Comparison of ENCODE assay signal across 20 mouse cellular contexts in genomic region chr7:4674114-4674731, GRCm38 (mm10). TPM values are rescaled to one million over a fixed set of nuclear protein-coding genes. Genes with fewer than 3 reads are reported as not detected.
DNase-seq lines count a peak whose midpoint lies in the region; ATAC-seq and TF ChIP-seq lines count a peak whose summit lies in the region.
"Had no signal": no experiment of that assay in that cellular context is flagged by ENCODE, and none has a peak within 500 bp of the region (broad histone marks: within the 10 kb centered on the region; RNA-seq: fewer than 3 reads in every experiment).

No protein-coding gene starts in this region.

- no peaks in the 10 kb centered on the region for H3K9me3 ChIP-seq in hindbrain, embryonic 14.5 days (ENCODE audit: control insufficient read depth, low read length)
- no peaks in the 10 kb centered on the region for H3K9me3 ChIP-seq in midbrain, embryonic 16.5 days (replicated peaks; ENCODE audit: control insufficient read depth, low read length, poor library complexity, severe bottlenecking)
- H3K9me3 ChIP-seq: forebrain, embryonic 15.5 days; heart, embryonic 15.5 days; hindbrain, embryonic 10.5 days; lung, embryonic 15.5 days had no signal

- H3K9ac ChIP-seq in hindbrain, embryonic 14.5 days: no peak overlapping the region
- H3K9ac ChIP-seq in midbrain, embryonic 16.5 days (ENCODE audit: low read depth, low read length): no peak overlapping the region
- H3K9ac ChIP-seq: forebrain, embryonic 15.5 days; heart, embryonic 15.5 days; lung, embryonic 15.5 days had no signal

- H3K4me1 ChIP-seq in thymus, adult 2 months (replicated peaks; ENCODE audit: control insufficient read depth, insufficient read depth, low read length): peaks cover 17% of the 10 kb centered on the region
- H3K4me1 ChIP-seq in small intestine, adult 2 months (ENCODE audit: control insufficient read depth, insufficient read depth, insufficient read length, low read length): peaks cover 3% of the 10 kb centered on the region; the same call in 1 of the 2 replicates
- no peaks in the 10 kb centered on the region for H3K4me1 ChIP-seq in hindbrain, embryonic 14.5 days (replicated peaks; ENCODE audit: control insufficient read depth, insufficient read depth, low read length)
- H3K4me1 ChIP-seq in midbrain, embryonic 16.5 days (ENCODE audit: control insufficient read depth, insufficient read depth, low read length): no peaks in the 10 kb centered on the region
- H3K4me1 ChIP-seq: forebrain, embryonic 15.5 days; hindbrain, embryonic 10.5 days had no signal

- WGBS in thymus, adult 2 months: 22% methylated on average over 12 of the region's 12 CpGs
- 60% methylated on average over 12 of the region's 12 CpGs for WGBS in small intestine, adult 2 months
- 92% methylated on average over 12 of the region's 12 CpGs for WGBS in hindbrain, embryonic 14.5 days
- 96% methylated on average over 12 of the region's 12 CpGs for WGBS in midbrain, embryonic 16.5 days

- TF ChIP-seq CTCF in thymus, adult 2 months (IDR thresholded peaks at IDR 0.05; ENCODE audit: borderline replicate concordance, control insufficient read depth, extremely low read depth, insufficient read depth, low read length, poor library complexity): no peak
- no peak for TF ChIP-seq CTCF in small intestine, adult 2 months (IDR thresholded peaks at IDR 0.05; ENCODE audit: extremely low read depth, insufficient read length, insufficient replicate concordance, low read depth, low read length)

- TF ChIP-seq POLR2A in thymus, adult 2 months (IDR thresholded peaks at IDR 0.05; ENCODE audit: control insufficient read depth, extremely low read depth, insufficient read depth, low read length, poor library complexity): no peak
- no peak for TF ChIP-seq POLR2A in small intestine, adult 2 months (IDR thresholded peaks at IDR 0.05; ENCODE audit: low read depth, low read length)

- H3K4me3 ChIP-seq in thymus, adult 2 months (ENCODE audit: control insufficient read depth, insufficient read depth, low read length): no peak overlapping the region
- no peak overlapping the region for H3K4me3 ChIP-seq in small intestine, adult 2 months (ENCODE audit: low read depth, low read length)
- H3K4me3 ChIP-seq in hindbrain, embryonic 14.5 days (replicated peaks; ENCODE audit: low read length): no peak overlapping the region
- no peak overlapping the region for H3K4me3 ChIP-seq in midbrain, embryonic 16.5 days (ENCODE audit: low read depth, low read length)
- H3K4me3 ChIP-seq: forebrain, embryonic 15.5 days; gastrocnemius, adult 2 months; heart, adult 2 months; heart, embryonic 15.5 days; hindbrain, embryonic 10.5 days; lung, embryonic 15.5 days had no signal

- H3K27me3 ChIP-seq in thymus, adult 2 months (ENCODE audit: control insufficient read depth, insufficient read depth, low read length): no peaks in the 10 kb centered on the region
- H3K27me3 ChIP-seq in small intestine, adult 2 months (ENCODE audit: control insufficient read depth, insufficient read depth, low read length): no peaks in the 10 kb centered on the region
- no peaks in the 10 kb centered on the region for H3K27me3 ChIP-seq in hindbrain, embryonic 14.5 days (ENCODE audit: control insufficient read depth, insufficient read depth, low read length)
- H3K27me3 ChIP-seq in midbrain, embryonic 16.5 days (ENCODE audit: control insufficient read depth, insufficient read depth, low read depth, low read length): no peaks in the 10 kb centered on the region
- H3K27me3 ChIP-seq: forebrain, embryonic 15.5 days; heart, embryonic 15.5 days; lung, embryonic 15.5 days had no signal

- no peaks in the 10 kb centered on the region for H3K36me3 ChIP-seq in thymus, adult 2 months (ENCODE audit: control insufficient read depth, insufficient read depth, low read length)
- H3K36me3 ChIP-seq in small intestine, adult 2 months (ENCODE audit: control insufficient read depth, insufficient read depth, low read length): peaks cover 8% of the 10 kb centered on the region
- H3K36me3 ChIP-seq in hindbrain, embryonic 14.5 days (replicated peaks; ENCODE audit: control insufficient read depth, insufficient read depth): peaks cover 69% of the 10 kb centered on the region
- H3K36me3 ChIP-seq in midbrain, embryonic 16.5 days (ENCODE audit: control insufficient read depth, insufficient read depth, low read length): peaks cover 26% of the 10 kb centered on the region

- H3K27ac ChIP-seq in thymus, adult 2 months (ENCODE audit: control insufficient read depth, insufficient read depth, low read length): peak overlapping the region; percentile 85
- H3K27ac ChIP-seq in small intestine, adult 2 months (ENCODE audit: insufficient read depth, low read depth, low read length): 0 out of 2 replicates have a peak overlapping the region, but pooled peaks have one; percentile 4
- no peak overlapping the region for H3K27ac ChIP-seq in hindbrain, embryonic 14.5 days
- H3K27ac ChIP-seq in midbrain, embryonic 16.5 days (ENCODE audit: low read length): no peak overlapping the region
- H3K27ac ChIP-seq: forebrain, embryonic 15.5 days; gastrocnemius, adult 2 months; heart, adult 2 months; heart, embryonic 15.5 days; hindbrain, embryonic 10.5 days; lung, embryonic 15.5 days had no signal

- DNase-seq in thymus, adult 2 months: no peak
- no peak for DNase-seq in thymus, adult 18-20 months
- peak; percentile 55 for DNase-seq in induced T-regulatory cell, adult 2 months (ENCODE audit: low read depth)
- DNase-seq in hindbrain, embryonic 14.5 days (ENCODE audit: low spot score): no peak
- no peak for DNase-seq in lung, postnatal 25 days (ENCODE audit: low spot score)
- no peak for DNase-seq in kidney, postnatal 36 days
- DNase-seq: adrenal gland, adult 8-10 months; cerebellum, postnatal 25 days; gastrocnemius, adult 2 months; heart, adult 2 months; kidney, adult 18-20 months; kidney, postnatal 25 days; midbrain, embryonic 14.5 days; right cerebral cortex, adult 18-20 months had no signal

- no peak overlapping the region for H3K4me2 ChIP-seq in hindbrain, embryonic 14.5 days (replicated peaks)
- H3K4me2 ChIP-seq in midbrain, embryonic 16.5 days (ENCODE audit: low read length): no peak overlapping the region
- H3K4me2 ChIP-seq: forebrain, embryonic 15.5 days; heart, embryonic 15.5 days; lung, embryonic 15.5 days had no signal

- no peak for ATAC-seq in hindbrain, embryonic 14.5 days (ENCODE audit: low FRiP score)
- ATAC-seq in midbrain, embryonic 16.5 days: no peak
- ATAC-seq: forebrain, embryonic 15.5 days had no signal

RNA-seq across cellular contexts. Expression of gene Hspbp1, which starts 10.6 kb away (rescaled TPM):
- polyA plus RNA-seq in thymus, adult 2 months (2012; rRNA removed): 53.0 and 55.4 TPM in 2 replicates
- 23.4 and 29.0 TPM in 2 replicates for polyA plus RNA-seq in small intestine, adult 2 months (2012; rRNA removed)
- polyA plus RNA-seq in hindbrain, embryonic 14.5 days (2014; fragmentation: Nextera tagmentation; extraction: Ambion mirVana): 146 and 154 TPM in 2 replicates
- 169 and 181 TPM in 2 replicates for polyA plus RNA-seq in midbrain, embryonic 16.5 days (2015; fragmentation: Nextera tagmentation; extraction: Ambion mirVana)

RNA-seq across cellular contexts. Expression of gene Ppp6r1, which starts 15.4 kb away (rescaled TPM):
- 419 and 475 TPM in 2 replicates for polyA plus RNA-seq in thymus, adult 2 months (2012; rRNA removed)
- 69.9 and 142 TPM in 2 replicates for polyA plus RNA-seq in small intestine, adult 2 months (2012; rRNA removed)
- 6.2 and 8.4 TPM in 2 replicates for polyA plus RNA-seq in hindbrain, embryonic 14.5 days (2014; fragmentation: Nextera tagmentation; extraction: Ambion mirVana)
- polyA plus RNA-seq in midbrain, embryonic 16.5 days (2015; fragmentation: Nextera tagmentation; extraction: Ambion mirVana): 5.6 and 6.8 TPM in 2 replicates

RNA-seq across cellular contexts. Expression of gene Brsk1, which starts 16.2 kb away (rescaled TPM):
- polyA plus RNA-seq in thymus, adult 2 months (2012; rRNA removed): 0.71 and 0.84 TPM in 2 replicates
- polyA plus RNA-seq in small intestine, adult 2 months (2012; rRNA removed): 1.6 and 1.9 TPM in 2 replicates
- polyA plus RNA-seq in hindbrain, embryonic 14.5 days (2014; fragmentation: Nextera tagmentation; extraction: Ambion mirVana): 10.3 and 10.5 TPM in 2 replicates
- polyA plus RNA-seq in midbrain, embryonic 16.5 days (2015; fragmentation: Nextera tagmentation; extraction: Ambion mirVana): 7.5 and 7.8 TPM in 2 replicates

RNA-seq across cellular contexts. Expression of gene Tmem86b, which starts 43.0 kb away (rescaled TPM):
- 103 and 113 TPM in 2 replicates for polyA plus RNA-seq in thymus, adult 2 months (2012; rRNA removed)
- 65.5 and 261 TPM in 2 replicates for polyA plus RNA-seq in small intestine, adult 2 months (2012; rRNA removed)
- 2.0 and 2.7 TPM in 2 replicates for polyA plus RNA-seq in hindbrain, embryonic 14.5 days (2014; fragmentation: Nextera tagmentation; extraction: Ambion mirVana)
- polyA plus RNA-seq in midbrain, embryonic 16.5 days (2015; fragmentation: Nextera tagmentation; extraction: Ambion mirVana): 2.1 and 2.4 TPM in 2 replicates

RNA-seq across cellular contexts. Expression of gene Tmem150b, which starts 50.8 kb away (rescaled TPM):
- 2.2 and 3.7 TPM in 2 replicates for polyA plus RNA-seq in thymus, adult 2 months (2012; rRNA removed)
- polyA plus RNA-seq in small intestine, adult 2 months (2012; rRNA removed): 44.4 and 122 TPM in 2 replicates
- 0.12 and 0.24 TPM in 2 replicates for polyA plus RNA-seq in hindbrain, embryonic 14.5 days (2014; fragmentation: Nextera tagmentation; extraction: Ambion mirVana)
- polyA plus RNA-seq in midbrain, embryonic 16.5 days (2015; fragmentation: Nextera tagmentation; extraction: Ambion mirVana): 0.25 TPM in 1 of 2 replicates, not detected in the other

Comparison
In these comparisons a context has a peak if more than half of its experiments do, and no peak if none do; other contexts are left out.
1. H3K27ac ChIP-seq: peak in thymus, adult 2 months (single experiment) and small intestine, adult 2 months (single experiment); none in hindbrain, embryonic 14.5 days (single experiment) and midbrain, embryonic 16.5 days (single experiment).